ENCODE assay signal across 9 mouse cellular contexts in genomic region chr2:32888029-32888428, GRCm38 (mm10). TPM values are rescaled to one million over a fixed set of nuclear protein-coding genes. Genes with fewer than 3 reads are reported as not detected.
A peak's percentile ranks its signal among the peaks of the same experiment; 100 is the strongest.
DNase-seq lines count a peak whose midpoint lies in the region; ATAC-seq and TF ChIP-seq lines count a peak whose summit lies in the region.
"Had no signal": no experiment of that assay in that cellular context is flagged by ENCODE, and none has a peak within 500 bp of the region (broad histone marks: within the 10 kb centered on the region; RNA-seq: fewer than 3 reads in every experiment).

No protein-coding gene starts in this region.

- no peak for TF ChIP-seq EP300 in heart, postnatal 0 days (IDR thresholded peaks at IDR 0.05; ENCODE audit: low read depth)

- ATAC-seq in heart, postnatal 0 days (ENCODE audit: insufficient read depth, low read depth) = peak; percentile 40; the same call in 1 of the 2 replicates

- no peak for TF ChIP-seq POLR2A in brain, embryonic 14.5 days (IDR thresholded peaks at IDR 0.05; ENCODE audit: borderline replicate concordance, extremely low read depth, insufficient read depth, insufficient read length, poor library complexity, severe bottlenecking)
- no peak for TF ChIP-seq POLR2A in embryonic fibroblast, embryonic 13.5 days (IDR thresholded peaks at IDR 0.05; ENCODE audit: low read depth, low read length)

- peaks cover 42% of the 10 kb centered on the region for H3K4me1 ChIP-seq in heart, postnatal 0 days (ENCODE audit: control insufficient read depth, insufficient read depth)
- H3K4me1 ChIP-seq in embryonic fibroblast, embryonic 13.5 days (ENCODE audit: control insufficient read depth, insufficient read depth, low read length) = peaks cover 22% of the 10 kb centered on the region
- peaks cover 74% of the 10 kb centered on the region for H3K4me1 ChIP-seq in limb, embryonic 10.5 days

- intact Hi-C loops in heart, postnatal 36 days (cut with DNase I) = no loop called here

- no peaks in the 10 kb centered on the region for H3K27me3 ChIP-seq in heart, postnatal 0 days (ENCODE audit: control insufficient read depth, insufficient read depth, low read length)
- H3K27me3 ChIP-seq in limb, embryonic 10.5 days (ENCODE audit: low read depth, poor library complexity, severe bottlenecking) = no peaks in the 10 kb centered on the region

- H3K27ac ChIP-seq in heart, postnatal 0 days (ENCODE audit: low read depth) = peak overlapping the region; percentile 85
- H3K27ac ChIP-seq in embryonic fibroblast, embryonic 13.5 days (ENCODE audit: insufficient read depth, low read length) = peak overlapping the region; percentile 39
- peak overlapping the region; percentile 95 for H3K27ac ChIP-seq in limb, embryonic 10.5 days

- no peaks in the 10 kb centered on the region for H3K9me3 ChIP-seq in heart, postnatal 0 days (replicated peaks; ENCODE audit: control insufficient read depth, low read length)
- H3K9me3 ChIP-seq in limb, embryonic 10.5 days (replicated peaks) = no peaks in the 10 kb centered on the region

- peak overlapping the region; percentile 8; the same call in 1 of the 2 replicates for H3K4me2 ChIP-seq in heart, postnatal 0 days (ENCODE audit: low read depth, low read length)

- 11% methylated on average over 9 of the region's 9 CpGs for WGBS in heart, postnatal 0 days
- WGBS in limb, embryonic 10.5 days = 14% methylated on average over 9 of the region's 9 CpGs

- peak; percentile 52 for DNase-seq in heart, postnatal 0 days (ENCODE audit: low spot score)
- no peak for DNase-seq in heart, postnatal 36 days
- DNase-seq in brain, embryonic 14.5 days (ENCODE audit: low read depth) = peak; percentile 29
- peak; percentile 52 for DNase-seq in limb, embryonic 10.5 days (ENCODE audit: low spot score)
- no peak for DNase-seq in natural killer cell, adult 2 months (ENCODE audit: low spot score in 2 of 2)
- no peak for DNase-seq in cerebellum, adult 11-12 months
- DNase-seq in spleen, postnatal 10 days (ENCODE audit: low spot score in 2 of 2) = no peak
- DNase-seq: cerebellum, postnatal 36 days had no signal

- no peak for TF ChIP-seq CTCF in heart, postnatal 0 days (IDR thresholded peaks at IDR 0.05; ENCODE audit: low read depth)
- TF ChIP-seq CTCF in brain, embryonic 14.5 days (IDR thresholded peaks at IDR 0.05; ENCODE audit: borderline replicate concordance, extremely low read depth, insufficient read depth, insufficient read length) = no peak
- TF ChIP-seq CTCF in embryonic fibroblast, embryonic 13.5 days (IDR thresholded peaks at IDR 0.05; ENCODE audit: borderline replicate concordance, insufficient read depth, low read length) = no peak

- no peak overlapping the region for H3K4me3 ChIP-seq in heart, postnatal 0 days (ENCODE audit: low read depth, low read length)
- H3K4me3 ChIP-seq in embryonic fibroblast, embryonic 13.5 days (ENCODE audit: insufficient read depth, low read length) = no peak overlapping the region
- H3K4me3 ChIP-seq in limb, embryonic 10.5 days = peak overlapping the region; percentile 31

- H3K9ac ChIP-seq in heart, postnatal 0 days (replicated peaks; ENCODE audit: low read depth, low read length) = no peak overlapping the region; the same call in 1 of the 2 replicates

- H3K36me3 ChIP-seq in heart, postnatal 0 days (replicated peaks; ENCODE audit: control insufficient read depth, insufficient read depth, low read length) = no peaks in the 10 kb centered on the region
- peaks cover 29% of the 10 kb centered on the region for H3K36me3 ChIP-seq in limb, embryonic 10.5 days

RNA-seq across cellular contexts. Expression of gene Fam129b, which starts 12.1 kb away (rescaled TPM):
- total RNA-seq in heart, postnatal 0 days (2014; rRNA removed; ENCODE audit: low replicate concordance) = 59.6 and 60.1 TPM in 2 replicates
- polyA plus RNA-seq in heart, postnatal 0 days (2015; fragmentation: Nextera tagmentation; extraction: Ambion mirVana) = 25.2 and 25.3 TPM in 2 replicates
- total RNA-seq in heart, postnatal 36 days (2021) = 10 to 100 TPM; 22.5 to 26.9 TPM
- 40.2 and 47.0 TPM in 2 replicates for polyA plus RNA-seq in brain, embryonic 14.5 days (2012; rRNA removed)
- polyA plus RNA-seq in embryonic fibroblast, embryonic 13.5 days (2011; ENCODE audit: insufficient read length, low read depth, missing spikeins) = 142 and 223 TPM in 2 replicates
- 40.9 and 47.9 TPM in 2 replicates for polyA plus RNA-seq in limb, embryonic 10.5 days (2016; fragmentation: Nextera tagmentation; extraction: Ambion mirVana)

RNA-seq across cellular contexts. Expression of gene Stxbp1, which starts 41.0 kb away (rescaled TPM):
- total RNA-seq in heart, postnatal 0 days (2014; rRNA removed; ENCODE audit: low replicate concordance) = 12.6 and 46.0 TPM in 2 replicates
- 20.9 and 23.5 TPM in 2 replicates for polyA plus RNA-seq in heart, postnatal 0 days (2015; fragmentation: Nextera tagmentation; extraction: Ambion mirVana)
- 10 to 100 TPM; 10.1 to 14.3 TPM for total RNA-seq in heart, postnatal 36 days (2021)
- 170 and 238 TPM in 2 replicates for polyA plus RNA-seq in brain, embryonic 14.5 days (2012; rRNA removed)
- 33.3 and 41.4 TPM in 2 replicates for polyA plus RNA-seq in embryonic fibroblast, embryonic 13.5 days (2011; ENCODE audit: insufficient read length, low read depth, missing spikeins)
- polyA plus RNA-seq in limb, embryonic 10.5 days (2016; fragmentation: Nextera tagmentation; extraction: Ambion mirVana) = 10.9 and 12.9 TPM in 2 replicates

Comparison
In these comparisons a context has a peak if more than half of its experiments do, and no peak if none do; other contexts are left out.
1. DNase-seq: peak in heart, postnatal 0 days (single experiment), brain, embryonic 14.5 days (single experiment) and limb, embryonic 10.5 days (single experiment); none in heart, postnatal 36 days (0 of 2), natural killer cell, adult 2 months (0 of 2), cerebellum, adult 11-12 months (single experiment) and spleen, postnatal 10 days (0 of 2).
2. H3K27ac ChIP-seq: peak in every context shown above with its lines; median percentile 95 in limb, embryonic 10.5 days; 85 in heart, postnatal 0 days; 39 in embryonic fibroblast, embryonic 13.5 days.